Mouse (Mus musculus) cerebellum, adult 11 months (tissue): ENCODE data around the gene Lekr1.
"Not testable (repeated sequence)": the region's sequence is repeated elsewhere in the genome, so short reads cannot be mapped to it uniquely, and the experiment has no call there.

Experiments used
- DNase-seq: peaks from one replicate; pipeline ENCODE4 v3.0.0; 2022

Lekr1 gene

GRCm38 (mm10) chr3:65769666-65770065 is 103.6 kb downstream of the Lekr1 start:
- DNase-seq: not testable (repeated sequence)

DNA sequence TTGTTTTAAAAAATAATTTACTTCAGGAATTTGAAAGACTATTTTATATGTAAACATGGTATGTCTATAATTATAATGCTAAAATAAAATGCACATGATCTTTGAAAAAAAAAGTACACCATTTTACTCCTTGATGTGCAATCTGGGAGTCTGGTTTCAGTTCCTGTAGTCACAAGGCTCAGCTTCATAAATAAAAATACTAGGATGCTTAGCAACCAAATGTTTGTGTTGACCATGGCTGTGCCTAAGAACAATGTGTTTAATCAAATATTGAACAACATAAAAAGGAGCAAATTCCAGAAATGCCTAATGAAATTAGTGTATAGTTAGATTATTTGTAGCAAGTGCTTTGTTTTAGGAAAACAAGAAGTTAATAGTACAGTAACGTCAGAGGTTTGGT is 107.9 kb downstream of the Lekr1 start:
- DNase-seq: no peak

GRCm38 (mm10) chr3:65775096-65775495 is 109.1 kb downstream of the Lekr1 start:
- DNase-seq: no peak

DNA sequence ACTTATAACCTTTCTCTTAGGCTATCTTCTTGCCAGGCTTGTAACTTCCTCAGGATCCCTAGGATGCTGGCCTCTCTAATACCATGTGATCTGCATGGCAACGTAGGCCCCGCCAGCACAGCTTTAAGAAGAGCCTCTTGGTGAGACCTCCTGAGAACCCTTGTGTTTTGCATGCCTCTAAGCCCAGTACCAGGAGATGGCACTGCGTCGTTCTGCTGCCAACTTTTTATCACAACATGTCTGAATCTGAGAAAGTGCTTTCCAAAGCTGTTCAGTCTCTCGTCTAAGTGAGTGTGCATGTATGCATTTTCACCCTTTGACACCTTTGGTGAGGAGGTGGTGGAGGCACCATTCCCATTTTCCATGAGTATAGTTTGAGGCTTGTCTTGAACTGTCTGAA is 116.2 kb downstream of the Lekr1 start:
- no peak for DNase-seq

GRCm38 (mm10) chr3:65790076-65790685 is 124.2 kb downstream of the Lekr1 start:
- no peak for DNase-seq

DNA sequence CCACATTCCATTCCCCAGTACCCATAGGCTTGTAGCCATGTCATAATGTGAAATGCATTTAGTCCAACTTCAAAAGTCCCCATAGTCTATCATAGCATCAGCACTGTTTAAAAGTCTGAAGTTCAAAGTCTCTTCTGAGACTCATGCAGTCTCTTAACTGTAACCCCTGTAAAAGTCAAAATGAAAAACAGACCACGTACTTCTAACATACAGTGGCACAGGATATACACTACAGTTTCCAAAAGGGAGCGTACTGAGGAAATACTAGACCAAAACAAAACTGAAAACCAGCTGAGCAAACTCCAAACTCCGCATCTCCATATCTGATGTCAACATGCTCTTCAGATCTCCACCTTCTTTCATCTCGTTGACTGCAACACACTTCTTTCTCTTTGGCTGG is 127.5 kb downstream of the Lekr1 start:
- DNase-seq: no peak

DNA sequence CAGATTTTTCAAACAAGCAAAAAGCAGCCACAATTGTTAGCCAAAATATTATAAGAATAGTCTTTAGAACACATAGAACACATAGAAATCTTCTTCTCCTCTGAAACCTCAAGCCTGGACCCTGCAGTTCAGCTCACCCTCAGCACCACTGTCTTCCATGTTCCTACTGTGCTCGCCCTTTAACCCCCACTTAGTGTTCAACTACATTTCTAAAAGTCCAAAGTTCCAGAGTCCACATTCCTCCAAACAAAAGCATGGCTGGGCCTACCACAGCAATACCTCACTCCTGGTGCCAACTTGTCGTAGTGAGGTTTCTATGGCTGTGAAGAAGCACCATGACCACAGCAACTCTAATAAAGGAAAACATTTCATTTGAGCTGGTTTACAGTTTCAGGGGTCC is 128.7 kb downstream of the Lekr1 start:
- no peak for DNase-seq

- no peak for DNase-seq
These were observed 131.5 kb downstream of the Lekr1 start for GRCm38 (mm10) chr3:65797345-65798137.

GRCm38 (mm10) chr3:65800962-65801361 is 134.9 kb downstream of the Lekr1 start:
- no peak for DNase-seq

DNA sequence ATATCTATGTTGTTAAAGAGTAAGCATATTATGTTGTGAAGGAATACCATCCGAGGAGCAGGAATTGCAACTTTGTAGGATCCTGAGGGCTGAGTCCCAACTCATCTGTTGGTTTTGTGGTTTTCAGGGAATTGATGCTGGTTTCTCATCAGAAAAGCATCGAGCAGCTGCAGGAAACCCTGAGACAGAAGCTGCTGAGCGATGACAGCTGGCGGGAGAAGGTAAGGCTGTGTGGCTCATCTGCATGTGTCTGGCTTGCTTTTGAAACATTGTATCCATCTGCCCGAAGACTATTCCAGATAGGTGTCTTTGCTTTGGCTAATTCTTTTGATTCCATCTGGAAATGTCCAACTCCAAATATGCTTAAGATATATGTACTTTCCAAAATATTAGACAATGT is 136.2 kb downstream of the Lekr1 start:
- DNase-seq: no peak

DNA sequence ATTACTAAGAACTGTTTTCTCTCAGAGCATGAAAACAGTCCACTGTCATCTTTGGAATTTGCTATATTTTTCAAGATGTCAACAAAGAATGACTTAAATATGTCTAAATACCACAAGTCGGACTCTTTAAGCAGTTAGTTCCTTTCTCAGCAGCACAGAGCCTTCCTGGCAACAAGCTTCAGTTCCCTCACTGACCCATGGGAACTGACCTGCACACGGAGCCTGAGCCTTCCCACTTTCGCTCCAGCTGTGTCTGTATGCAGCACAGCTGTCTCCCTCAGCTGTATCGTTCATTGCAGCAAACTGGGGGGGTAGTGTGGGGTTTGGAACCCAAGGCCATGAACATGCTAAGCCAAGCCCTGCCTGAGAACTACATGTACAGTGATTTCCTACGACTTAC is 136.8 kb downstream of the Lekr1 start:
- no peak for DNase-seq

GRCm38 (mm10) chr3:65814881-65815280 is 148.9 kb downstream of the Lekr1 start:
- DNase-seq: no peak

GRCm38 (mm10) chr3:65816012-65816411 is 150.0 kb downstream of the Lekr1 start:
- DNase-seq: no peak

DNA sequence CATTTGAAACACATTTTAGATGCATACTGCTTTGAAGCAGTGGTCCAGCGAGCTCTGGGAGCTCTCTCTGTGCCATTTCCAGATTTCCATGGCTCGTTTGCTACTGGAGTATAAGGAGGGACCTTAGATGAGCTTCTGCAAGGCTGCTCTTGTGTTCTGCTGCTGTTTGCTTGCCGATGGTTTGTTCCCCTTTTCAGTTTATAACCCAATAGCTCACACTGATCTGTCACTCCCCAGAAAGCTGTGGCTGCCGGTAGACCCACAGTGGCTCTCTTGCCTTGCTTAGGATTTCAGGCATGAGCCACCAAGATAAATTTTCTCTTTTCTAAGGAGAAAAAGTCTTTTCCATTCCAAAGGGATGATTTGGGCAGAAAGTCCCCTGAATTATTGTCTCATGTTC is 152.6 kb downstream of the Lekr1 start:
- no peak for DNase-seq

GRCm38 (mm10) chr3:65819841-65820240 is 153.8 kb downstream of the Lekr1 start:
- no peak for DNase-seq

GRCm38 (mm10) chr3:65824886-65825285 is 158.9 kb downstream of the Lekr1 start:
- DNase-seq: no peak

- no peak for DNase-seq
These were observed 160.7 kb downstream of the Lekr1 start for GRCm38 (mm10) chr3:65826716-65827115.

GRCm38 (mm10) chr3:65827400-65827799 is 161.4 kb downstream of the Lekr1 start:
- DNase-seq: no peak

- peak; percentile 13 for DNase-seq
These were observed 162.0 kb downstream of the Lekr1 start for GRCm38 (mm10) chr3:65828020-65828419.

GRCm38 (mm10) chr3:65829230-65829629 is 163.2 kb downstream of the Lekr1 start:
- DNase-seq: peak; percentile 62

DNA sequence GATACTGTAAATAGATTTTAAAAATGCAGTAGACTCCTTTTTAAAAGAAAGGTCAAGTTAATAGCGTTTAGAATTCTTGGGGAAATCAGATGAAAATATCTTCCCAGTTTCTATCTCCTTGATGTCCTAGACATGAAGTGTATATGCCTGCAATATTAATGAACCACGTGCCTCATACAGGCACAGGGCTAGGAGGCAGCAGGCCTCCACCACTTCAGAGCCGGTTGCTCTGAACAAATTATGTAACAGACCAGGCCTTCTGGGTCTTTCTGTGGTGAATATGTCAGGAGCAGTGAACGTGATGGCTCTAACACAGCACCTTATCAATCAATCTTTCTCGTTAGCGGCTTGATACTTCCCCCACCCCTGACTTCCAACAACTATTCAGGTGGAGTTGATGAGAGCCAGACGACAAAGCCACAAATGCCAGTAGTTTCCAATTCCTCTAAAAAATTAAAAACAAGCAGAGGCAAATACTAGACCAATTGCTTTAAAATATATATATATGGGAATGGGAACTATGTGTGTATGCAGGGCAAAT is 164.0 kb downstream of the Lekr1 start:
- no peak for DNase-seq

DNA sequence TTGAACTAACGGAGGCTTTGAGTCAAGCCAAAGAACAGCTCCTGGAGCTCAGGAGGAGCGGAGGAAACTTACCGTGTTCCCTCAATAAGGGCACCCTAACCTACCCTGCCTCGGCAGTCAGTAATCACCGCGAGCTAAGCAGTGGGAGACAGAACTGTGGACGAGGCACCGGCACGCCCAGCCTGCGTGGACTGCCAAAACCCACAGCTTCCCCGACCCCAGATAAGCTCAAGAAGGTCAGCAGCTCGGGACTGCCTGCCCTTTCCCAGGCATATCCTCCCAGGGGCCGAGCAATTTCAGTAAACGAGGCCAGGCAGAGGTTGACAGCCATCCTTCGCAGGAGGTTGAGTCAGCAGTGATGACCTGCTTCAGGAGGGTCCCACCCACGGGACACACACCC is 164.8 kb downstream of the Lekr1 start:
- DNase-seq: no peak

DNA sequence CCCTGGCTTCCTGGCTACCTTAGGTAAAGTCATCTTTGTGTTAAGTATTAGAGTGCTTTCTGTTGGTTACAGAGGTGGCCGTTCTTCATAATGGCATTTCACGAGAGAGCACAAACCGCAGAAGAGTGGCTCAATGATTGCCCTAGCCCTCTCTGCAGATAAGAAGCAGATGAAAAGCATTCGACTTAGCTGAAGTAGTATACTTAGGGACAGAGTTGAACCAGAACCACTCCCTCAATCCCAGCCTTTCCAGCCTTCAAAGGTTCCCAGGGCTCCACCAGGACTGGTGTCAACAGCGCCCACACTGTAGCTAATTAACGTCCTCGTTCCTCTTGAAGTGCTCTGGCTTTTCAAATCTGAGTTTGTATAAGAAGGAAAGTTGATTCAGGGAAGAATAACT is 166.4 kb downstream of the Lekr1 start:
- no peak for DNase-seq

- no peak for DNase-seq
These were observed 170.4 kb downstream of the Lekr1 start for GRCm38 (mm10) chr3:65836435-65836834.
